Mouse (Mus musculus): ENCODE measurements at regions not wholly inside any gene's neighbourhood (a gene's known extent, or its start where the extent isn't known, plus 50 kb on each side); places are given as distances from the start of the nearest gene placed in this dataset.

DNA sequence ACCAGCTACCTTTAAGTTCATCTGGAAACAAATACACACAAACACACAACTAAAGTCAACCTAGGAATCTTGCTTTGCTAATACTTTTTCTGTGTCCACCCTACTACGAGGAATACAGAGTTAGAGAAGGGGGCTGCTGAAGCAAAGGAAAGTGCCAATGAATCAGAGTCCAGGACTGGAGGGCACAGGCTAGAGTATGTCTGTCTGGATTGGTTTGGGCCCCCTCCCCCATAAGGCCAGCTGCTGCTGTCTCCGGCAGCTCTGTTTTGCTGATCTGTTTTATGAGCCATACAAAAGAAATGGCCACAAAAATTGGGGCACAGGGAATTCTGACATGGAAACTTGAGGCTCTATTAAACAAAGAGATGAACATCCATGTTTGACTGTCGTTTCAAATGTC, 74.8 kb upstream of the Slc25a13 start:
- Histone ChIP-seq H3K27me3 (ENCODE audit: control insufficient read depth, insufficient read depth, low read length) (no peaks in the 10 kb centered on the region; the same call in 1 of the 2 replicates), H3K4me1 (ENCODE audit: control insufficient read depth, insufficient read depth, low read length) (peaks cover 7% of the 10 kb centered on the region; the same call in 1 of the 2 replicates), H3K9ac (ENCODE audit: low read depth, low read length) (no peak overlapping the region), H3K27ac (replicated peaks; ENCODE audit: insufficient read depth, low read depth, low read length) (no peak overlapping the region), H3K79me2 (ENCODE audit: control insufficient read depth, insufficient read depth, low read length) (no peaks in the 10 kb centered on the region), H3K36me3 (ENCODE audit: control insufficient read depth, insufficient read depth, low read length) (no peaks in the 10 kb centered on the region), H3K4me3 (ENCODE audit: insufficient read depth, low read depth, low read length) (no peak overlapping the region)
- 85% methylated on average over 3 of the region's 3 CpGs for WGBS
- DNase-seq (ENCODE audit: extremely low read depth, low read depth, low spot score) = no peak
- TF ChIP-seq POLR2A (IDR thresholded peaks at IDR 0.05; ENCODE audit: extremely low read depth, insufficient read depth, low read length) (no peak), CTCF (IDR thresholded peaks at IDR 0.05; ENCODE audit: low read depth, low read length) (no peak)

- H3K27me3 ChIP-seq (ENCODE audit: control insufficient read depth, insufficient read depth, low read length) = no peaks in the 10 kb centered on the region
- WGBS = 48% methylated on average over 7 of the region's 7 CpGs
- no peaks in the 10 kb centered on the region for H3K36me3 ChIP-seq (ENCODE audit: control insufficient read depth, insufficient read depth, low read length)
- peaks cover 7% of the 10 kb centered on the region; the same call in 1 of the 2 replicates for H3K4me1 ChIP-seq (ENCODE audit: control insufficient read depth, insufficient read depth, low read length)
- H3K27ac ChIP-seq (replicated peaks; ENCODE audit: insufficient read depth, low read depth, low read length) = no peak overlapping the region; the same call in 1 of the 2 replicates
- peak; percentile 86 for DNase-seq (ENCODE audit: extremely low read depth, low read depth, low spot score)
- TF ChIP-seq POLR2A (IDR thresholded peaks at IDR 0.05; ENCODE audit: extremely low read depth, insufficient read depth, low read length) = no peak
- no peak for TF ChIP-seq CTCF (IDR thresholded peaks at IDR 0.05; ENCODE audit: low read depth, low read length)
- H3K4me3 ChIP-seq (ENCODE audit: insufficient read depth, low read depth, low read length) = no peak overlapping the region
- H3K79me2 ChIP-seq (ENCODE audit: control insufficient read depth, insufficient read depth, low read length) = no peaks in the 10 kb centered on the region
- H3K9ac ChIP-seq (ENCODE audit: low read depth, low read length) = no peak overlapping the region
These were observed 73.5 kb upstream of the Slc25a13 start for GRCm38 (mm10) chr6:6290427-6290826.

GRCm38 (mm10) chr6:6289806-6290205, 72.8 kb upstream of the Slc25a13 start:
- no peak overlapping the region for H3K9ac ChIP-seq (ENCODE audit: low read depth, low read length)
- H3K27me3 ChIP-seq (ENCODE audit: control insufficient read depth, insufficient read depth, low read length) = no peaks in the 10 kb centered on the region
- no peak overlapping the region for H3K4me3 ChIP-seq (ENCODE audit: insufficient read depth, low read depth, low read length)
- H3K27ac ChIP-seq (replicated peaks; ENCODE audit: insufficient read depth, low read depth, low read length) = no peak overlapping the region
- H3K79me2 ChIP-seq (ENCODE audit: control insufficient read depth, insufficient read depth, low read length) = no peaks in the 10 kb centered on the region
- peak; percentile 76 for DNase-seq (ENCODE audit: extremely low read depth, low read depth, low spot score)
- no peaks in the 10 kb centered on the region for H3K36me3 ChIP-seq (ENCODE audit: control insufficient read depth, insufficient read depth, low read length)
- TF ChIP-seq POLR2A (IDR thresholded peaks at IDR 0.05; ENCODE audit: extremely low read depth, insufficient read depth, low read length) (no peak), CTCF (IDR thresholded peaks at IDR 0.05; ENCODE audit: low read depth, low read length) (peak; percentile 69)
- H3K4me1 ChIP-seq (ENCODE audit: control insufficient read depth, insufficient read depth, low read length) = peaks cover 7% of the 10 kb centered on the region; the same call in 1 of the 2 replicates
- WGBS = 34% methylated on average over 6 of the region's 6 CpGs

DNA sequence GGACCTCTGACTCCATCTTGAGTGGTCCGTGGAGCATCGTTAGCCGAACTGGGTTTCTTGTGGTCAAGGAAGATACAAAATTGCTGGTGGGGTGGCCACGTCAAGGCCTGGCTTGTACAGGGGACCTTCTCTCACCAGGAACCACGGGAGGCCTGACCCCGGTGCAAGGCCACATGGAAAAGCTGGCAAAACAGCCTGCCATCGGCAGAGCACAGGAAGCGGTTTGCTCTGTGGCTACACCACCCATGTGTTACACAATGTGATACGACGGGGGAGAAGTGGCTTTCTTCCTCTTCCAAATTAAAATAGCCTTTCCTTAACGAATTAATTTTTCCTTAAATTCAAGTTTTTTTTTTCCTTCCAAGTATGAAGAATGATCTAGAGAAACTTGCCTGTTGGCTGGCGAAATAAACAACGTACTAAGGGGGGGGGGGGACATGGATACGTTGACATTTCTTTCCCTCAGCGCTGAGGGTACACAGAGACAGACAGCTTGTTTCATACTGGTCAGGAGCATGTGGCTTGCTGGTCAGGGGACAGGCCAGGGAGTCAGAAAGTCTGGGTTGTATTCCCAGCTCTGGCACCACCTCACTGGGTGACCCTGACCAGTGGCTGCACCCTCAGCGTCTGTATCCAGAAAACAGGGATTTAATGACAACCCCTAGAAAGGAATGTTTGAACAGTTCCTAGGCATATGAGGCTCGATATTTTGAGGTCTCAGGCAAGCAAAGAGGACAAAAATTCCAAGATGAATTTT, 64.0 kb upstream of the Slc25a13 start:
- H3K4me1 ChIP-seq (ENCODE audit: control insufficient read depth, insufficient read depth, low read length) = peaks cover 7% of the 10 kb centered on the region
- WGBS = 47% methylated on average over 17 of the region's 17 CpGs
- H3K79me2 ChIP-seq (ENCODE audit: control insufficient read depth, insufficient read depth, low read length) = no peaks in the 10 kb centered on the region
- peak; percentile 87 for DNase-seq (ENCODE audit: extremely low read depth, low read depth, low spot score)
- H3K4me3 ChIP-seq (ENCODE audit: insufficient read depth, low read depth, low read length) = no peak overlapping the region
- no peaks in the 10 kb centered on the region for H3K36me3 ChIP-seq (ENCODE audit: control insufficient read depth, insufficient read depth, low read length)
- H3K27me3 ChIP-seq (ENCODE audit: control insufficient read depth, insufficient read depth, low read length) = no peaks in the 10 kb centered on the region
- no peak for TF ChIP-seq CTCF (IDR thresholded peaks at IDR 0.05; ENCODE audit: low read depth, low read length)
- H3K9ac ChIP-seq (ENCODE audit: low read depth, low read length) = peak overlapping the region; percentile 30
- H3K27ac ChIP-seq (replicated peaks; ENCODE audit: insufficient read depth, low read depth, low read length) = peak overlapping the region; percentile 77

DNA sequence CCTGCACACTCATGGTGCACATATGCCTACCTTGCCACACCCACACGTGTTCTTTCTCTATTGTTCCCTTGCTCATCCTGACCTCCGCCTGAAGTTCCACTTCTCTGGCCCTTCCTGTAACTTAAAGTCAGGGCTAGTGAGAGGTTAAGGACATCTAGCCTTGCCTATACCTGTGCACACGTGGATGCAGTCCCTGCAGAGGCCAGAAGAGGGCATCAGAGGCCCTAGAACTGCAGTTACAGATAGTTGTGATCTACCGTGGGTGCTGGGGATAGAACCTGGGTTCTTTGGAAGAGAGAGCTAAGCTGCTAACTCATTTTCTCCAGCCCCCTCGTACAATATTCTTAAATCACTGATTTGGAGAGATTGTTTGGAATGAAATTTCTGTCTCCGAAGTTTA, 62.7 kb upstream of the Slc25a13 start:
- Histone ChIP-seq H3K4me3 (ENCODE audit: insufficient read depth, low read depth, low read length) (no peak overlapping the region), H3K9ac (ENCODE audit: low read depth, low read length) (no peak overlapping the region), H3K4me1 (ENCODE audit: control insufficient read depth, insufficient read depth, low read length) (peaks cover 7% of the 10 kb centered on the region), H3K79me2 (ENCODE audit: control insufficient read depth, insufficient read depth, low read length) (no peaks in the 10 kb centered on the region), H3K27me3 (ENCODE audit: control insufficient read depth, insufficient read depth, low read length) (no peaks in the 10 kb centered on the region), H3K36me3 (ENCODE audit: control insufficient read depth, insufficient read depth, low read length) (no peaks in the 10 kb centered on the region), H3K27ac (replicated peaks; ENCODE audit: insufficient read depth, low read depth, low read length) (no peak overlapping the region)
- no peak for TF ChIP-seq POLR2A (IDR thresholded peaks at IDR 0.05; ENCODE audit: extremely low read depth, insufficient read depth, low read length)
- peak; percentile 34; the same call in 1 of the 2 replicates for TF ChIP-seq CTCF (IDR thresholded peaks at IDR 0.05; ENCODE audit: low read depth, low read length)
- WGBS = 86% methylated on average over 6 of the region's 6 CpGs
- no peak for DNase-seq (ENCODE audit: extremely low read depth, low read depth, low spot score)

- DNase-seq (ENCODE audit: extremely low read depth, low read depth, low spot score) = no peak
- Histone ChIP-seq H3K9ac (ENCODE audit: low read depth, low read length) (no peak overlapping the region), H3K27me3 (ENCODE audit: control insufficient read depth, insufficient read depth, low read length) (no peaks in the 10 kb centered on the region), H3K4me1 (ENCODE audit: control insufficient read depth, insufficient read depth, low read length) (no peaks in the 10 kb centered on the region), H3K36me3 (ENCODE audit: control insufficient read depth, insufficient read depth, low read length) (no peaks in the 10 kb centered on the region), H3K4me3 (ENCODE audit: insufficient read depth, low read depth, low read length) (no peak overlapping the region), H3K27ac (replicated peaks; ENCODE audit: insufficient read depth, low read depth, low read length) (no peak overlapping the region), H3K79me2 (ENCODE audit: control insufficient read depth, insufficient read depth, low read length) (no peaks in the 10 kb centered on the region)
- 74% methylated on average over 2 of the region's 2 CpGs for WGBS
- TF ChIP-seq CTCF (IDR thresholded peaks at IDR 0.05; ENCODE audit: low read depth, low read length) (no peak), POLR2A (IDR thresholded peaks at IDR 0.05; ENCODE audit: extremely low read depth, insufficient read depth, low read length) (no peak)
These were observed 53.6 kb upstream of the Slc25a13 start for GRCm38 (mm10) chr6:6270545-6270944.
